Mouse (Mus musculus): ENCODE data around the gene Zfp326. TPM values are rescaled to one million over a fixed set of nuclear protein-coding genes. Genes with fewer than 3 reads are reported as not detected.

Gene Zfp326
- polyA plus RNA-seq, 1 experiment: 42.6 TPM

- Histone ChIP-seq H3K4me3 (ENCODE audit: low read depth, low read length) (no peak overlapping the region), H3K36me3 (ENCODE audit: control insufficient read depth, insufficient read depth, low read length, poor library complexity, severe bottlenecking) (no peaks in the 10 kb centered on the region; the same call in none of the 2 replicates)
Measured at GRCm38 (mm10) chr5:105917398-105917797, 41.0 kb downstream of the Zfp326 start.

DNA sequence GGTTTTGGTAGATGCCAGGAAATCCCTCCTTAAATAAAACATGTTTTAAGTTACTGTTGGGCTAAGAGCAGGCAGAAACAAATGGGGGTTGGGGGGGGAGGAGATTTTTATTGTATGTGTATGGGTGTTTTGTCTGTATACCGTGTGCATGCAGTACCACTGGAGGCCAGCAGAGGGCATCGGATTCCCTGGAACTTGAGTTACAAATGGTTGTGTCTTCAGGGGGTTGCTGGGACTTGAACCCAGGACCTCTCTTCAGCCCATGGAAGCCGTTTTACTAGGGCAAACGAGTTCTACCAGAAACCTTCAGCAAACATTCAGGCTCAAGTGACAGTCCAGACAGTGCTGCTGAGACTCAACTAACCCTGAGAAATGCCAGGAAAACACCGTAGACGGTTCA, 41.9 kb downstream of the Zfp326 start:
- Histone ChIP-seq H3K27me3 (ENCODE audit: control insufficient read depth, insufficient read depth, low read length, poor library complexity, severe bottlenecking) (no peaks in the 10 kb centered on the region), H3K4me1 (ENCODE audit: control insufficient read depth, insufficient read depth, low read length) (no peaks in the 10 kb centered on the region), H3K36me3 (ENCODE audit: control insufficient read depth, insufficient read depth, low read length, poor library complexity, severe bottlenecking) (no peaks in the 10 kb centered on the region; the same call in 1 of the 2 replicates), H3K9ac (ENCODE audit: low read depth, poor library complexity, severe bottlenecking) (no peak overlapping the region), H3K27ac (ENCODE audit: insufficient read depth, low read length) (no peak overlapping the region), H3K4me3 (ENCODE audit: low read depth, low read length) (no peak overlapping the region), H3K9me3 (replicated peaks; ENCODE audit: control insufficient read depth, insufficient read depth, low read length, poor library complexity, severe bottlenecking) (no peaks in the 10 kb centered on the region)
- peak; percentile 70 for TF ChIP-seq CTCF (IDR thresholded peaks at IDR 0.05; ENCODE audit: low read depth, low read length)
- TF ChIP-seq POLR2A (IDR thresholded peaks at IDR 0.05; ENCODE audit: insufficient read depth, low read length): no peak

More at GRCm38 (mm10) chr5:105917398-105917797, 41.0 kb downstream of the Zfp326 start:
- H3K9me3 ChIP-seq (replicated peaks; ENCODE audit: control insufficient read depth, insufficient read depth, low read length, poor library complexity, severe bottlenecking): no peaks in the 10 kb centered on the region
- no peak overlapping the region for H3K27ac ChIP-seq (ENCODE audit: insufficient read depth, low read length)
- H3K27me3 ChIP-seq (ENCODE audit: control insufficient read depth, insufficient read depth, low read length, poor library complexity, severe bottlenecking): no peaks in the 10 kb centered on the region
- H3K4me1 ChIP-seq (ENCODE audit: control insufficient read depth, insufficient read depth, low read length): no peaks in the 10 kb centered on the region
- TF ChIP-seq CTCF (IDR thresholded peaks at IDR 0.05; ENCODE audit: low read depth, low read length): no peak
- TF ChIP-seq EP300 (IDR thresholded peaks at IDR 0.05; ENCODE audit: insufficient read depth, low read depth, low read length): no peak
- TF ChIP-seq POLR2A (IDR thresholded peaks at IDR 0.05; ENCODE audit: insufficient read depth, low read length): no peak
- no peak overlapping the region for H3K9ac ChIP-seq (ENCODE audit: low read depth, poor library complexity, severe bottlenecking)

DNA sequence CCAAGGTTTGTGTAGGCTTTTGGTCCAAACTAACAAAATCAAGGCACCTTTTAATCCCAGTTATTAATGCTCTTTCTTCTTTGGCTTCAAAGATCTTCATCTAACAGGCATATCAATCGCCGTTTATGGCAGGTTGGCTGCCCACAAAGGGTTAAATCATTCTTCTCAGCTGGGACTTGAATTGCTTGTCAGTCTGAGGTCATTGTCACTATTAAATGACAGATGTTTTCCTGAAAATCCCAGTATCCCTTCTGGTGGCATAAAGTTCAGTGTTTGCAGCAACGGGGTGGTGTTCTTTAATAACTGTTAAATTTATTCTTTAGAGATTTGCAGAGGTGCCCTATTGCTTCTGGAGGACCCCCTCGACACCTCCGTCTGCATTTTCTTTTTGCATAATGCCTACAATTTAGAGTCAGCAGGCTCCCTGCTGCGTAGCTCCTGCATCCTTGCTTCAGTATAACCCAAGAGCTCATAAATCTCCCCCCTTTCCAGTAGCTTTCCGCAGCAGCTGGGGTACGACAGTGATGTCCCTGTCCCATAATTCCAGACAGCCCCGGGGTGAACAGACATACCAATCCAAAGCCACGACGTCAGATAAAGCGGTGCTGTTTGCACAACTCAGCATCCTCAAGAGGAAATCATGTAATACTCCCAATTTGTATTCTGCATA, 46.6 kb downstream of the Zfp326 start:
- no peak overlapping the region for H3K27ac ChIP-seq (ENCODE audit: insufficient read depth, low read length)
- H3K4me3 ChIP-seq (ENCODE audit: low read depth, low read length): no peak overlapping the region
- TF ChIP-seq CTCF (IDR thresholded peaks at IDR 0.05; ENCODE audit: low read depth, low read length) (no peak), POLR2A (IDR thresholded peaks at IDR 0.05; ENCODE audit: insufficient read depth, low read length) (no peak), EP300 (IDR thresholded peaks at IDR 0.05; ENCODE audit: insufficient read depth, low read depth, low read length) (no peak)
- no peaks in the 10 kb centered on the region for H3K4me1 ChIP-seq (ENCODE audit: control insufficient read depth, insufficient read depth, low read length)
- no peak overlapping the region for H3K9ac ChIP-seq (ENCODE audit: low read depth, poor library complexity, severe bottlenecking)
- H3K27me3 ChIP-seq (ENCODE audit: control insufficient read depth, insufficient read depth, low read length, poor library complexity, severe bottlenecking): no peaks in the 10 kb centered on the region
- no peaks in the 10 kb centered on the region for H3K9me3 ChIP-seq (replicated peaks; ENCODE audit: control insufficient read depth, insufficient read depth, low read length, poor library complexity, severe bottlenecking)
- no peaks in the 10 kb centered on the region for H3K36me3 ChIP-seq (ENCODE audit: control insufficient read depth, insufficient read depth, low read length, poor library complexity, severe bottlenecking)

GRCm38 (mm10) chr5:105924347-105924746, 48.0 kb downstream of the Zfp326 start:
- Histone ChIP-seq H3K27me3 (ENCODE audit: control insufficient read depth, insufficient read depth, low read length, poor library complexity, severe bottlenecking) (no peaks in the 10 kb centered on the region), H3K4me3 (ENCODE audit: low read depth, low read length) (no peak overlapping the region), H3K9me3 (replicated peaks; ENCODE audit: control insufficient read depth, insufficient read depth, low read length, poor library complexity, severe bottlenecking) (no peaks in the 10 kb centered on the region), H3K36me3 (ENCODE audit: control insufficient read depth, insufficient read depth, low read length, poor library complexity, severe bottlenecking) (no peaks in the 10 kb centered on the region), H3K9ac (ENCODE audit: low read depth, poor library complexity, severe bottlenecking) (no peak overlapping the region), H3K4me1 (ENCODE audit: control insufficient read depth, insufficient read depth, low read length) (no peaks in the 10 kb centered on the region), H3K27ac (ENCODE audit: insufficient read depth, low read length) (no peak overlapping the region)
- TF ChIP-seq CTCF (IDR thresholded peaks at IDR 0.05; ENCODE audit: low read depth, low read length): no peak
- TF ChIP-seq POLR2A (IDR thresholded peaks at IDR 0.05; ENCODE audit: insufficient read depth, low read length): no peak
- TF ChIP-seq EP300 (IDR thresholded peaks at IDR 0.05; ENCODE audit: insufficient read depth, low read depth, low read length): no peak

GRCm38 (mm10) chr5:105925568-105926255, 49.3 kb downstream of the Zfp326 start:
- Histone ChIP-seq H3K9ac (ENCODE audit: low read depth, poor library complexity, severe bottlenecking) (no peak overlapping the region), H3K27ac (ENCODE audit: insufficient read depth, low read length) (no peak overlapping the region), H3K36me3 (ENCODE audit: control insufficient read depth, insufficient read depth, low read length, poor library complexity, severe bottlenecking) (no peaks in the 10 kb centered on the region), H3K27me3 (ENCODE audit: control insufficient read depth, insufficient read depth, low read length, poor library complexity, severe bottlenecking) (no peaks in the 10 kb centered on the region), H3K9me3 (replicated peaks; ENCODE audit: control insufficient read depth, insufficient read depth, low read length, poor library complexity, severe bottlenecking) (no peaks in the 10 kb centered on the region), H3K4me3 (ENCODE audit: low read depth, low read length) (no peak overlapping the region), H3K4me1 (ENCODE audit: control insufficient read depth, insufficient read depth, low read length) (no peaks in the 10 kb centered on the region)
- no peak for TF ChIP-seq EP300 (IDR thresholded peaks at IDR 0.05; ENCODE audit: insufficient read depth, low read depth, low read length)
- TF ChIP-seq CTCF (IDR thresholded peaks at IDR 0.05; ENCODE audit: low read depth, low read length): peak; percentile 49

DNA sequence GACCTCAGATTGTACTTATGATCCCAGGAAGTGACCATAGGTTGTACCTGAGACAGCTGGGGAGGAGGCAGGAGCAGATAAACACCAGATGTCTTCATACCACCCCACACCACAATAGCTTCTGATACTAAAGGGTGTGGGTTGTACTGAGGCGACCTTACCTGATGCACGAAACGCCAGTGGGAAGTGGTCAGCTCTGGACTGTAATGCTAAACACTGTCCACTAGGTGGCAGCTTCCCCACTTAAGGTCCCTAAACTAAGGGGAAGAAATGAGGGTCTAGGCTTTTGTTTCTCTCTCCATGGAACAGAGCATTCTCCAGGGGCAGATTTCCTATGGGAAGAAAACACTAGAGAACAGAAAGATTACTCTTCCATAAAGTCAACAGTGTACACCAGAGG, 53.9 kb downstream of the Zfp326 start:
- TF ChIP-seq CTCF (IDR thresholded peaks at IDR 0.05; ENCODE audit: low read depth, low read length): peak; percentile 68
- TF ChIP-seq POLR2A (IDR thresholded peaks at IDR 0.05; ENCODE audit: insufficient read depth, low read length): no peak
- TF ChIP-seq EP300 (IDR thresholded peaks at IDR 0.05; ENCODE audit: insufficient read depth, low read depth, low read length): no peak
- Histone ChIP-seq H3K27ac (ENCODE audit: insufficient read depth, low read length) (no peak overlapping the region), H3K4me1 (ENCODE audit: control insufficient read depth, insufficient read depth, low read length) (no peaks in the 10 kb centered on the region), H3K4me3 (ENCODE audit: low read depth, low read length) (no peak overlapping the region), H3K9ac (ENCODE audit: low read depth, poor library complexity, severe bottlenecking) (no peak overlapping the region), H3K9me3 (replicated peaks; ENCODE audit: control insufficient read depth, insufficient read depth, low read length, poor library complexity, severe bottlenecking) (no peaks in the 10 kb centered on the region), H3K36me3 (ENCODE audit: control insufficient read depth, insufficient read depth, low read length, poor library complexity, severe bottlenecking) (no peaks in the 10 kb centered on the region), H3K27me3 (ENCODE audit: control insufficient read depth, insufficient read depth, low read length, poor library complexity, severe bottlenecking) (no peaks in the 10 kb centered on the region)
